Mouse (Mus musculus): Measurements from ENCODE around the gene Zfp870. TPM values are rescaled to one million over a fixed set of nuclear protein-coding genes. Genes with fewer than 3 reads are reported as not detected.

The Zfp870 gene
- 2.4 and 3.4 TPM in 2 replicates for total RNA-seq (2015)
- 2.1 and 2.9 TPM in 2 replicates for total RNA-seq (2017)

GRCm38 (mm10) chr17:32891239-32892180 is at the start of gene Zfp870:
TSS of gene Zfp870 (minus strand) at chr17:32891642.
- peak; percentile 94 for ATAC-seq (ENCODE audit: poor library complexity, severe bottlenecking)

GRCm38 (mm10) chr17:32939831-32940230 is 48.4 kb upstream of the Zfp870 start:
- ATAC-seq (ENCODE audit: poor library complexity, severe bottlenecking) = no peak

GRCm38 (mm10) chr17:32927803-32928202 is 36.4 kb upstream of the Zfp870 start:
- no peak for ATAC-seq (ENCODE audit: poor library complexity, severe bottlenecking)

GRCm38 (mm10) chr17:32924658-32925312 is 33.3 kb upstream of the Zfp870 start:
- ATAC-seq (ENCODE audit: poor library complexity, severe bottlenecking) = peak; percentile 95

- no peak for ATAC-seq (ENCODE audit: poor library complexity, severe bottlenecking)
Observed at GRCm38 (mm10) chr17:32923681-32924080, 32.2 kb upstream of the Zfp870 start.

- no peak for ATAC-seq (ENCODE audit: poor library complexity, severe bottlenecking)
Observed at GRCm38 (mm10) chr17:32919123-32919522, 27.7 kb upstream of the Zfp870 start.

GRCm38 (mm10) chr17:32917131-32917530 is 25.7 kb upstream of the Zfp870 start, which contains the start of gene Cyp4f14:
TSS of gene Cyp4f14 (minus strand) at chr17:32917342.
- no peak for ATAC-seq (ENCODE audit: poor library complexity, severe bottlenecking)

GRCm38 (mm10) chr17:32916075-32916474 is 24.6 kb upstream of the Zfp870 start:
- no peak for ATAC-seq (ENCODE audit: poor library complexity, severe bottlenecking)

GRCm38 (mm10) chr17:32906172-32906571 is 14.7 kb upstream of the Zfp870 start:
- no peak for ATAC-seq (ENCODE audit: poor library complexity, severe bottlenecking)

GRCm38 (mm10) chr17:32905239-32905638 is 13.8 kb upstream of the Zfp870 start:
- ATAC-seq (ENCODE audit: poor library complexity, severe bottlenecking) = 0 out of 2 replicates have a peak, but pooled peaks have one; percentile 52

GRCm38 (mm10) chr17:32904414-32904813 is 13.0 kb upstream of the Zfp870 start:
- 0 out of 2 replicates have a peak, but pooled peaks have one; percentile 30 for ATAC-seq (ENCODE audit: poor library complexity, severe bottlenecking)

- ATAC-seq (ENCODE audit: poor library complexity, severe bottlenecking) = no peak
Observed at GRCm38 (mm10) chr17:32901751-32902525, 10.5 kb upstream of the Zfp870 start.

GRCm38 (mm10) chr17:32895421-32895820 is 4.0 kb upstream of the Zfp870 start:
- no peak for ATAC-seq (ENCODE audit: poor library complexity, severe bottlenecking)

- ATAC-seq (ENCODE audit: poor library complexity, severe bottlenecking) = no peak
Observed at GRCm38 (mm10) chr17:32893901-32894300, 2.5 kb upstream of the Zfp870 start.

GRCm38 (mm10) chr17:32890852-32891238 is 597 bp downstream of the Zfp870 start:
- ATAC-seq (ENCODE audit: poor library complexity, severe bottlenecking) = peak; percentile 11

- no peak for ATAC-seq (ENCODE audit: poor library complexity, severe bottlenecking)
Observed at GRCm38 (mm10) chr17:32889611-32890010, 1.8 kb downstream of the Zfp870 start.

- no peak for ATAC-seq (ENCODE audit: poor library complexity, severe bottlenecking)
Observed at GRCm38 (mm10) chr17:32880320-32881218, 10.9 kb downstream of the Zfp870 start.

GRCm38 (mm10) chr17:32878773-32879172 is 12.7 kb downstream of the Zfp870 start:
- no peak for ATAC-seq (ENCODE audit: poor library complexity, severe bottlenecking)

GRCm38 (mm10) chr17:32877471-32878171 is 13.8 kb downstream of the Zfp870 start:
- no peak for ATAC-seq (ENCODE audit: poor library complexity, severe bottlenecking)
